Mouse (Mus musculus) hindbrain, embryonic 12.5 days (tissue): ENCODE results near the gene Mtch1. TPM values are rescaled to one million over a fixed set of nuclear protein-coding genes. Genes with fewer than 3 reads are reported as not detected.

Source experiments
- ATAC-seq: fragments of 200-750 bp; cut with Nextera tagmentation; 2 replicates; pipeline ENCODE4 v1.8.0; 2017; ENCODE audit warnings: moderate TSS enrichment; ENCODE audit not compliant: low FRiP score
- H3K27ac ChIP-seq: fragments of 300-500 bp; sonication (generic); 2 replicates; pipeline ENCODE4 v1.5.1; 2016; ENCODE audit warnings: mild to moderate bottlenecking
- H3K27me3 ChIP-seq: fragments of 300-500 bp; sonication (generic); 2 replicates; pipeline ENCODE4 v1.6.1; 2016; ENCODE audit warnings: mild to moderate bottlenecking
- H3K36me3 ChIP-seq: fragments of 300-500 bp; sonication (generic); 2 replicates; pipeline ENCODE4 v1.6.1; 2016; ENCODE audit warnings: mild to moderate bottlenecking
- H3K4me1 ChIP-seq: fragments of 300-500 bp; sonication (generic); 2 replicates; pipeline ENCODE4 v1.6.1; 2016
- H3K4me2 ChIP-seq: fragments of 300-500 bp; sonication (generic); replicated peaks from 2 replicates; pipeline ENCODE4 v1.6.1; 2016; ENCODE audit warnings: mild to moderate bottlenecking
- H3K4me3 ChIP-seq: fragments of 300-500 bp; sonication (generic); 2 replicates; pipeline ENCODE4 v1.5.1; 2016; ENCODE audit warnings: mild to moderate bottlenecking
- H3K9ac ChIP-seq: fragments of 300-500 bp; sonication (generic); 2 replicates; pipeline ENCODE4 v1.6.1; 2016; ENCODE audit warnings: mild to moderate bottlenecking, moderate library complexity
- H3K9me3 ChIP-seq: fragments of 300-500 bp; sonication (generic); replicated peaks from 2 replicates; pipeline ENCODE4 v1.6.1; 2016; ENCODE audit warnings: mild to moderate bottlenecking
- WGBS: fragments of 180-500 bp; shearing (Covaris S2); methylation state at CpG from one replicate; pipeline ENCODE4 v1.1.7; 2016; 5-methylcytosine and 5-hydroxymethylcytosine counted together
- polyA plus RNA-seq: library from polyadenylated mRNA; unstranded; fragments of >200 nt; fragmentation: Nextera tagmentation; extraction: Ambion mirVana; gene quantifications from 2 replicates; pipeline ENCODE4 v1.2.1, GENCODE M21; 2016

Mtch1 gene
- polyA plus RNA-seq, 1 experiment from 2014 or later: 466 TPM

DNA sequence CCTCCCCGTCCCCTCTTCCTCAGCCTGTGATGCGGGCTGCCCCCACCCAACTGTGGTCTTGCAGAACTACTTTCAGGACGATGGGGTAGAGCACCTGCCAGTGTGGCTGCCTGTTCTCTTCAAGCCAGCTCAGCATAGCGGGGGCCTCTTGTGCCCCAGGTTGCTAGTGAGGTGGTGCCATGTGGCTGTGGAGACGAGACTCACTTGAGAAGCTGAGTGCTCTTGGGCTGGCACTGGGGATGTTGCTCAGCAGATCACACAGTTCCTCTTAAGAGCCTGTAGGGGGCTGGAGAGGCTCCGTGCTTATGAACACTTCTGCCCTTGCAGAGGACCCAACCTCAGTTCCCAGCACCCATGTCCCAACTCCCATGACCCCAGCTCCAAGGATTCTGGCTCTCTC lies 49.9 kb downstream of the Mtch1 start:
- H3K9ac ChIP-seq: no peak overlapping the region
- H3K27ac ChIP-seq: no peak overlapping the region
- 88% methylated on average over 6 of the region's 6 CpGs for WGBS
- no peak overlapping the region for H3K4me2 ChIP-seq
- peaks cover 79% of the 10 kb centered on the region for H3K36me3 ChIP-seq
- no peaks in the 10 kb centered on the region for H3K9me3 ChIP-seq
- no peak overlapping the region for H3K4me3 ChIP-seq
- no peak for ATAC-seq
- no peaks in the 10 kb centered on the region for H3K27me3 ChIP-seq
- H3K4me1 ChIP-seq: 0 out of 2 replicates have a peak, but pooled peaks cover 3% of the 10 kb centered on the region

DNA sequence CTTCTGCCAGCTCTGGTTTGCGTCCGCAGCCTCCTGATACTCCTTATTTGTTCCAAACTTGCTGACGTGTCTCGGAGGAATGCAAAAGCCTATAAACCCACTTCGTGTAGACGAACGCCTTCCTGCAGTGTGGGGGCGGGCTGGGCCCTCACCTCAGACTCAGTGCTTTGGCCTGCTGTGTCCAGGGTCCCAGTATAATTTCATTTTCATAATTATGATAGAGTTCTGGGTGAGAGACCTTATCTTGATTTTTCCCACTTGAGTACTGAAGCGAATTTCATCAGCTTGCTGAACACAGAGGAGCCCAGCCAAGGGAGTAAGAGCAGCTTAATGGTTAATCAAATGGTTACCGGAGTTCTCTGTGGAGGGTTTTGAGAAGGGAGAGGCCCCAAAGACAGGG lies 50.4 kb downstream of the Mtch1 start:
- Histone ChIP-seq H3K36me3 (peaks cover 79% of the 10 kb centered on the region), H3K9ac (no peak overlapping the region), H3K9me3 (no peaks in the 10 kb centered on the region), H3K4me3 (no peak overlapping the region), H3K27ac (no peak overlapping the region), H3K4me2 (no peak overlapping the region), H3K4me1 (0 out of 2 replicates have a peak, but pooled peaks cover 2% of the 10 kb centered on the region), H3K27me3 (no peaks in the 10 kb centered on the region)
- 74% methylated on average over 10 of the region's 10 CpGs for WGBS
- no peak for ATAC-seq

DNA sequence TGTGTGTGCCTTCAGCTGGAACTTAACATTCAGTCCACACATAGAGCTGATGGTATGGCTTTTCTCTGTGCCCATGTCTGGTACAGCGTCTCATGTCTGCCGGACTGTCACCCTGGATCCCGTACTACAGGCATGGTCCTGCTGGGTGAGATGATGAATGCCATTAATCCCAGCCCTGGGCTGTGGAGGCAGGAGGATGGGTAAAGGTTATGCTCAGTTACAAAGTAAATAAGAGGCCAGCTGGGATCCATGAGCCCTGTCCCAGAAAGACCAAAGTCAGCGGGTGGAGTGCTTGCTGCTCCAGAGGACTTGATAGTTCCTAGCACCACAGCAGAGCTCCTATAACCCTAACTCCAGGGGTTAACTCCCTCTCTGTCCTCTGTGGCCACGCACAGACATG lies 51.9 kb downstream of the Mtch1 start:
- Histone ChIP-seq H3K27ac (no peak overlapping the region), H3K27me3 (no peaks in the 10 kb centered on the region), H3K36me3 (peaks cover 69% of the 10 kb centered on the region), H3K9me3 (no peaks in the 10 kb centered on the region), H3K4me3 (no peak overlapping the region), H3K4me2 (no peak overlapping the region), H3K9ac (no peak overlapping the region), H3K4me1 (0 out of 2 replicates have a peak, but pooled peaks cover 2% of the 10 kb centered on the region)
- WGBS: 73% methylated on average over 5 of the region's 5 CpGs
- no peak for ATAC-seq

DNA sequence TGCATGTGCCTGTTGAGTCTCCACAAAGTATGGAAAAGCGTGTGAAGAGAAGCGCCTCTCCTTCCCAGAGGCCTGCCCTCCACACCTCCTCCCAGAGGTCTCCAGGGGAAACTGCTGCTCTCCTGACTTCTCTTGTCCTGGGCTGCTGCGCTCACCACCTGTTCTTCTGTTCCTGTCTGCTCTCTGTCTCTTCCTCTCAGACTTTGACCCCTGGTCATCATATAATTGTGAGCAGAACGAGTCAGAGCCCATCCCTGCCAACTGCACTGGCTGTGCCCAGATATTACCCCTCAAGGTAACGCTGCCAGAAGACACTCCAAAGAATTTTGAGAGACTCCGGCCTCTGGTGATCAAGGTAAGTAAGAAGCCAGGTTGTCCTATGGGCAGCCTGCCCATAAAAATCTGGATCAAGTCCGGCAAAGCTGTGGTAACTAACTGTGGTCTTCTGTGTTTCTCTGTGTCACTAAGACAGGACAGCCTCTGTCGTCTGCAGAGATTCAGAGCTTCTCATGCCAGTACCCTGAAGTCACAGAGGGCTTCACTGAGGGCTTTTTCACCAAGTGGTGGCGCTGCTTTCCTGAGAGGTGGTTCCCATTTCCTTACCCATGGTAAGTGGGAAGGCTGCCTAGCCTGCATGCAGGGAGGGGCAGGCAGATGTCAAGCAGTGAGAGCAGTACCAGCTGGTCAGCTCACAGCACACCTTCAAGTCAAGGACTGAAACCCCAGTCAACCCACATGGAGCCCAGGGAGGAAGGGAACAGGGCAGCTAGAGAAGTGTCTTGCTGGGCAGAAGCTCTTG lies 53.7 kb downstream of the Mtch1 start:
- Histone ChIP-seq H3K27ac (no peak overlapping the region), H3K9me3 (no peaks in the 10 kb centered on the region), H3K27me3 (no peaks in the 10 kb centered on the region), H3K4me3 (no peak overlapping the region), H3K4me1 (0 out of 2 replicates have a peak, but pooled peaks cover 2% of the 10 kb centered on the region), H3K4me2 (no peak overlapping the region), H3K36me3 (peaks cover 53% of the 10 kb centered on the region), H3K9ac (no peak overlapping the region)
- no peak for ATAC-seq
- WGBS: 81% methylated on average over 9 of the region's 9 CpGs

DNA sequence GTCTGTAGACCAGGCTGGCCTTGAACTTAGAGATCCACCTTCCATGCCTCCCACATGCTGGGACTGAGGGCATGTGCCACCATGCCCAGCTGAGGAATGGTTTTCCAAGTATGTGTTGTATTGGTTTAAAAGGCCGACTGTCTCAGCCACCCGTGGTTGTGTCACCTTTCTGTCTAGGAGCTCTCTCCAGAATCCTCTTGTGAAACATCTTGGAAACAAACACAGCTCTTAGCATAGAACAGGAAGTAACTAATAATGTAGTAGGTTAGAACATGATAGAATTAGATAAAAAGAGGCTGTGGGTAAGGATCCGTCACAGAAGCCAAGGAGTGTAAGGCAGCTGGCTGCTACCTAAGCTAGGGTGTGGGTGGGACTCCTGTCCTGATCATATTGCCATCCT lies 54.7 kb downstream of the Mtch1 start:
- 0 out of 2 replicates have a peak, but pooled peaks cover 2% of the 10 kb centered on the region for H3K4me1 ChIP-seq
- H3K4me2 ChIP-seq: no peak overlapping the region
- no peaks in the 10 kb centered on the region for H3K27me3 ChIP-seq
- H3K36me3 ChIP-seq: peaks cover 46% of the 10 kb centered on the region
- WGBS: 85% methylated on average over 3 of the region's 3 CpGs
- no peak overlapping the region for H3K27ac ChIP-seq
- H3K9ac ChIP-seq: no peak overlapping the region
- ATAC-seq: no peak
- H3K4me3 ChIP-seq: no peak overlapping the region
- no peaks in the 10 kb centered on the region for H3K9me3 ChIP-seq

DNA sequence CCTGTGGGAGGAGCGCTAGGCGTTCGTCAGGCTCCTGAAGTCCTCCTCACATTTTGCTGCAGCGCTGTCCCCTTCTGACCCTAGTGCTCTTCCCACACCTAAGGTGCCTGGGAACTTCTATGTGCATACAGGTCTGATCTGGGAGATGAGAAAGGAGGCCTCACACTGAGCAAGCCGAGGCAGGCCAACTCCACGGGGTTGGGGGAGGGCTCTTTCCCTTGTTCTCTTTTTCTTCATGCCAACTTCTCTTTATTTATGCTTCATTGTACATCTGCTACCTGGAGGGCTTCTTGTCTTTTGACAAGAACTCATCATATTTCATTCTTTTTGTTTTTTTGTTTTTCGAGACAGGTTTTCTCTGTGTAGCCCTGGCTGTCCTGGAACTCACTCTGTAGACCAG lies 55.9 kb downstream of the Mtch1 start:
- H3K36me3 ChIP-seq: peaks cover 40% of the 10 kb centered on the region

DNA sequence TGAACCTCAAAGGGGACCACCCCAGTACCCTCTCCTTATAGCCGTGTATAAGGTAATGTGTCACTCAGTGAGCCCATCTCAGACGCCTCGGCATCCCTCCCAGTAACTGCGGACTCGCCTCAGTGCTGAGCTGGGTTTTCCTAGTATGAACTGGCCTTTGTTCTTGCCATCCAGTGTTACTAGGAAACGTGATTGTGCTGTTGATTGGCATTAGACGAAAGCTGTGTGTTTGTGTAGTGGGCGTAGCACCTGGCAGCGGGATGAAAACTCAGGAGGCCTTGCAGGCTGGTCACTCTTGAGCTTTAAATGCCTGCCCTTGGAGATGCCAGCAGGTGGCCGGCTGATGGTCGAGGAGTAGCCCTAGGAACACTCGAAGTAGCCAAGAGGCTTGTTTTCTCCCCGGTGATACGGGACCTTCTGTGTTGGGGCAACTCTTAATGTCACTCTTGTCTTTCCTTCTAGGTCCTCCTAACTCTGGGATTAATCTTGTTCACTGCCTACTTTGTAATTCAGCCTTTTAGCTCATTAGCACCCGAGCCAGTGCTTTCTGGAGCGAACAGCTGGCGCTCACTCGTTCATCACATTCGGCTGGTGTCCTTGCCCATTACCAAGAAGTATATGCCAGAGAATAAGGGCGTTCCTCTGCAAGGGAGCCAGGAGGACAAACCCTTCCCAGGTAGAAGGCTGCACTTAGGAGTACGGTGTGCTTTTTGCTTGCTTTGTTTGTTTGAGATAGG lies 65.3 kb downstream of the Mtch1 start:
- Histone ChIP-seq H3K4me2 (no peak overlapping the region), H3K36me3 (peaks cover 34% of the 10 kb centered on the region), H3K9me3 (no peaks in the 10 kb centered on the region), H3K27me3 (no peaks in the 10 kb centered on the region), H3K27ac (peak overlapping the region; percentile 14; the same call in 1 of the 2 replicates), H3K4me1 (no peaks in the 10 kb centered on the region), H3K9ac (no peak overlapping the region), H3K4me3 (no peak overlapping the region)
- 59% methylated on average over 21 of the region's 21 CpGs for WGBS
- ATAC-seq: no peak

More for the DNA sequence above, 55.9 kb downstream of the Mtch1 start:
- no peak for ATAC-seq
- Histone ChIP-seq H3K4me1 (0 out of 2 replicates have a peak, but pooled peaks cover 2% of the 10 kb centered on the region), H3K27me3 (no peaks in the 10 kb centered on the region), H3K27ac (no peak overlapping the region), H3K9me3 (no peaks in the 10 kb centered on the region), H3K4me2 (no peak overlapping the region), H3K4me3 (no peak overlapping the region), H3K9ac (no peak overlapping the region)
- WGBS: 85% methylated on average over 7 of the region's 7 CpGs

Other genes with a start within 250 kb of the Mtch1 start
- gene Rab44, start 233.8 kb downstream of the Mtch1 start, polyA plus RNA-seq: 0.34 and 1.1 TPM in 2 replicates
- 6.0 and 6.1 TPM in 2 replicates for gene Cpne5, start 109.8 kb downstream of the Mtch1 start, polyA plus RNA-seq
- gene Ppil1, start 83.7 kb downstream of the Mtch1 start, polyA plus RNA-seq: 102 and 105 TPM in 2 replicates
- gene BC004004, start 79.1 kb downstream of the Mtch1 start, polyA plus RNA-seq: 72.5 and 76.9 TPM in 2 replicates
- 0.97 and 1.2 TPM in 2 replicates for gene Pi16, start 30.3 kb downstream of the Mtch1 start, polyA plus RNA-seq
- 4.3 and 7.0 TPM in 2 replicates for gene Fgd2, start 13.0 kb upstream of the Mtch1 start, polyA plus RNA-seq
- 17.8 and 19.2 TPM in 2 replicates for gene Pim1, start 142.8 kb upstream of the Mtch1 start, polyA plus RNA-seq
- gene Gm17657, start 201.7 kb upstream of the Mtch1 start, polyA plus RNA-seq: not detected in 2 replicates
- 24.6 and 26.4 TPM in 2 replicates for gene Tbc1d22b, start 201.9 kb upstream of the Mtch1 start, polyA plus RNA-seq
- 1.8 and 2.4 TPM in 2 replicates for gene Tmem217, start 204.5 kb upstream of the Mtch1 start, polyA plus RNA-seq